16 mouse cellular contexts compared by ENCODE assay signal in genomic region chr2:170228318-170228994, GRCm38 (mm10).
DNase-seq lines count a peak whose midpoint lies in the region; ATAC-seq and TF ChIP-seq lines count a peak whose summit lies in the region.
"Had no signal": no experiment of that assay in that cellular context is flagged by ENCODE, and none has a peak within 500 bp of the region (broad histone marks: within the 10 kb centered on the region; RNA-seq: fewer than 3 reads in every experiment).

No protein-coding gene starts in this region.

- TF ChIP-seq CTCF in intestine, postnatal 0 days (IDR thresholded peaks at IDR 0.05; ENCODE audit: low read depth) = peak; percentile 43; the same call in 1 of the 2 replicates

- no peak overlapping the region for H3K4me3 ChIP-seq in intestine, postnatal 0 days (ENCODE audit: low read depth, low read length)
- no peak overlapping the region for H3K4me3 ChIP-seq in intestine, embryonic 15.5 days (replicated peaks)
- no peak overlapping the region for H3K4me3 ChIP-seq in ES-E14 (ENCODE audit: insufficient read depth in 1 of 2, low read depth in 1 of 2, low read length in 2 of 2, poor library complexity in 1 of 2, severe bottlenecking in 1 of 2)
- H3K4me3 ChIP-seq: forebrain, embryonic 10.5 days; hindbrain, embryonic 15.5 days; midbrain, embryonic 12.5 days; myocyte had no signal

- in situ Hi-C loops in ES-E14 (cut with MboI; ENCODE audit: low sequenced_read_pairs in 2 of 2, unreplicated experiment in 2 of 2) = no loop called here

- no peak overlapping the region for H3K4me2 ChIP-seq in intestine, postnatal 0 days (replicated peaks; ENCODE audit: low read depth)
- no peak overlapping the region for H3K4me2 ChIP-seq in intestine, embryonic 15.5 days (replicated peaks)
- H3K4me2 ChIP-seq: hindbrain, embryonic 15.5 days; midbrain, embryonic 12.5 days had no signal

- H3K27ac ChIP-seq in intestine, postnatal 0 days (ENCODE audit: low read depth, low read length) = no peak overlapping the region
- H3K27ac ChIP-seq in intestine, embryonic 15.5 days = no peak overlapping the region
- no peak overlapping the region for H3K27ac ChIP-seq in ES-E14 (ENCODE audit: insufficient read depth, low read depth, low read length, poor library complexity, severe bottlenecking)
- H3K27ac ChIP-seq: forebrain, embryonic 10.5 days; hindbrain, embryonic 15.5 days; midbrain, embryonic 12.5 days had no signal

- H3K36me3 ChIP-seq in intestine, postnatal 0 days (ENCODE audit: control insufficient read depth, insufficient read depth) = no peaks in the 10 kb centered on the region
- no peaks in the 10 kb centered on the region for H3K36me3 ChIP-seq in intestine, embryonic 15.5 days
- no peaks in the 10 kb centered on the region for H3K36me3 ChIP-seq in ES-E14 (ENCODE audit: control insufficient read depth, insufficient read depth, low read length, poor library complexity, severe bottlenecking)
- H3K36me3 ChIP-seq: forebrain, embryonic 10.5 days; hindbrain, embryonic 15.5 days; midbrain, embryonic 12.5 days had no signal

- H3K27me3 ChIP-seq in intestine, postnatal 0 days (replicated peaks; ENCODE audit: control insufficient read depth, insufficient read depth, low read length) = no peaks in the 10 kb centered on the region
- H3K27me3 ChIP-seq in intestine, embryonic 15.5 days (replicated peaks) = no peaks in the 10 kb centered on the region
- H3K27me3 ChIP-seq: hindbrain, embryonic 15.5 days; midbrain, embryonic 12.5 days had no signal

- no peaks in the 10 kb centered on the region for H3K4me1 ChIP-seq in intestine, postnatal 0 days (replicated peaks; ENCODE audit: control insufficient read depth, insufficient read depth, low read length)
- no peaks in the 10 kb centered on the region for H3K4me1 ChIP-seq in intestine, embryonic 15.5 days (replicated peaks)
- peaks cover 0 to under 1% of the 10 kb centered on the region in 2 experiments; a peak in 1 of 4 replicates for H3K4me1 ChIP-seq in ES-E14 (ENCODE audit: control insufficient read depth in 2 of 2, insufficient read depth in 2 of 2, low read length in 2 of 2, poor library complexity in 1 of 2)
- H3K4me1 ChIP-seq: midbrain, embryonic 12.5 days had no signal

- WGBS in intestine, postnatal 0 days = 79% methylated on average over 10 of the region's 10 CpGs
- WGBS in intestine, embryonic 15.5 days = 79% methylated on average over 10 of the region's 10 CpGs

- DNase-seq in A20 (ENCODE audit: low read depth, low spot score) = peak; percentile 26
- DNase-seq in ES-E14 (ENCODE audit: low read depth, low spot score) = no peak
- DNase-seq in lung, postnatal 36 days = peak; percentile 39
- DNase-seq in retina, postnatal 1 day = no peak
- DNase-seq: adrenal gland, adult 2 months; cerebellum, adult 8-10 months; heart, postnatal 14 days; spleen, adult 18-20 months; thymus, postnatal 36 days had no signal

- no peaks in the 10 kb centered on the region for H3K9me3 ChIP-seq in intestine, postnatal 0 days (ENCODE audit: control insufficient read depth)
- H3K9me3 ChIP-seq in intestine, embryonic 15.5 days = no peaks in the 10 kb centered on the region
- no peaks in the 10 kb centered on the region for H3K9me3 ChIP-seq in ES-E14 (ENCODE audit: control insufficient read depth, insufficient read depth, low read depth, low read length)
- H3K9me3 ChIP-seq: forebrain, embryonic 10.5 days; hindbrain, embryonic 15.5 days had no signal

- no peak for ATAC-seq in intestine, postnatal 0 days
- no peak for ATAC-seq in intestine, embryonic 15.5 days
- ATAC-seq in megakaryocyte-erythroid progenitor cell, adult 5-6 weeks (replicated peaks; ENCODE audit: low FRiP score, low TSS enrichment, poor library complexity, severe bottlenecking) = no peak

- H3K9ac ChIP-seq in intestine, postnatal 0 days (ENCODE audit: low read depth, low read length) = no peak overlapping the region
- H3K9ac ChIP-seq in intestine, embryonic 15.5 days = no peak overlapping the region
- H3K9ac ChIP-seq in ES-E14 (ENCODE audit: insufficient read depth, low read depth, low read length, poor library complexity, severe bottlenecking) = no peak overlapping the region
- H3K9ac ChIP-seq: hindbrain, embryonic 15.5 days; midbrain, embryonic 12.5 days had no signal

TF ChIP-seq in ES-E14, 5 proteins besides CTCF, POLR2A, EP300 and RAD21:
- TF ChIP-seq ZNF384 (IDR thresholded peaks at IDR 0.05; ENCODE audit: low read depth, low read length) = no peak
- peak; percentile 33; the same call in 1 of the 2 replicates for TF ChIP-seq ZC3H11A (IDR thresholded peaks at IDR 0.05; ENCODE audit: borderline replicate concordance, low read depth, low read length)

Comparison
In these comparisons a context has a peak if more than half of its experiments do, and no peak if none do; other contexts are left out.
1. DNase-seq: peak in A20 (single experiment) and lung, postnatal 36 days (single experiment); none in ES-E14 (single experiment) and retina, postnatal 1 day (single experiment).